Mouse (Mus musculus) lung, embryonic 14.5 days (tissue): ENCODE measurements around the gene Cry2. TPM values are rescaled to one million over a fixed set of nuclear protein-coding genes. Genes with fewer than 3 reads are reported as not detected.

Experiments
- ATAC-seq: fragments of 200-750 bp; cut with Nextera tagmentation; 2 replicates; pipeline ENCODE4 v1.8.0; 2017; ENCODE audit warnings: mild to moderate bottlenecking, moderate TSS enrichment, moderate library complexity; ENCODE audit not compliant: insufficient read depth
- DNase-seq: peaks from one replicate; pipeline ENCODE4 v3.0.0-alpha.2; 2015
- H3K27ac ChIP-seq: fragments of 300-500 bp; sonication (generic); 2 replicates; pipeline ENCODE4 v1.5.1; 2014; ENCODE audit warnings: low read depth, mild to moderate bottlenecking, moderate library complexity
- H3K27me3 ChIP-seq: fragments of 300-500 bp; sonication (generic); 2 replicates; pipeline ENCODE4 v1.6.1; 2014; ENCODE audit warnings: low read length, control low read depth; ENCODE audit not compliant: insufficient read depth
- H3K36me3 ChIP-seq: fragments of 300-500 bp; sonication (generic); 2 replicates; pipeline ENCODE4 v1.6.1; 2014; ENCODE audit warnings: control low read depth; ENCODE audit not compliant: insufficient read depth
- H3K4me1 ChIP-seq: fragments of 300-500 bp; sonication (generic); 2 replicates; pipeline ENCODE4 v1.6.1; 2014; ENCODE audit warnings: antibody characterized with exemption, control low read depth; ENCODE audit not compliant: insufficient read depth
- H3K4me2 ChIP-seq: fragments of 300-500 bp; sonication (generic); 2 replicates; pipeline ENCODE4 v1.6.1; 2014; ENCODE audit warnings: mild to moderate bottlenecking
- H3K4me3 ChIP-seq: fragments of 300-500 bp; sonication (generic); 2 replicates; pipeline ENCODE4 v1.5.1; 2014; ENCODE audit warnings: low read depth, low read length
- H3K9ac ChIP-seq: fragments of 300-500 bp; sonication (generic); 2 replicates; pipeline ENCODE4 v1.6.1; 2014
- H3K9me3 ChIP-seq: fragments of 300-500 bp; sonication (generic); 2 replicates; pipeline ENCODE4 v1.6.1; 2016; ENCODE audit warnings: low read depth, low read length, control low read depth
- CTCF ChIP-seq: IDR thresholded peaks from 2 replicates; pipeline ENCODE4 v1.5.1; 2016; ENCODE audit warnings: antibody characterized with exemption, low read depth
- WGBS: fragments of 180-500 bp; shearing (Covaris S2); extraction: QIAGEN DNeasy Blood & Tissue Kit; methylation state at CpG from one replicate; pipeline ENCODE4 v1.1.7; 2014; 5-methylcytosine and 5-hydroxymethylcytosine counted together
- microRNA-seq: library from miRNA; unstranded; fragments of <30 nt; microRNA quantifications from one replicate; pipeline ENCODE4, GENCODE M21; 2016; ENCODE audit warnings: borderline number of aligned reads
- polyA plus RNA-seq: library from polyadenylated mRNA; unstranded; fragments of >200 nt; fragmentation: Nextera tagmentation; extraction: Ambion mirVana; gene quantifications from 2 replicates; pipeline ENCODE4 v1.2.1, GENCODE M21; 2014

The Cry2 gene
- polyA plus RNA-seq, 1 experiment from 2014 or later = 22.0 TPM

DNA sequence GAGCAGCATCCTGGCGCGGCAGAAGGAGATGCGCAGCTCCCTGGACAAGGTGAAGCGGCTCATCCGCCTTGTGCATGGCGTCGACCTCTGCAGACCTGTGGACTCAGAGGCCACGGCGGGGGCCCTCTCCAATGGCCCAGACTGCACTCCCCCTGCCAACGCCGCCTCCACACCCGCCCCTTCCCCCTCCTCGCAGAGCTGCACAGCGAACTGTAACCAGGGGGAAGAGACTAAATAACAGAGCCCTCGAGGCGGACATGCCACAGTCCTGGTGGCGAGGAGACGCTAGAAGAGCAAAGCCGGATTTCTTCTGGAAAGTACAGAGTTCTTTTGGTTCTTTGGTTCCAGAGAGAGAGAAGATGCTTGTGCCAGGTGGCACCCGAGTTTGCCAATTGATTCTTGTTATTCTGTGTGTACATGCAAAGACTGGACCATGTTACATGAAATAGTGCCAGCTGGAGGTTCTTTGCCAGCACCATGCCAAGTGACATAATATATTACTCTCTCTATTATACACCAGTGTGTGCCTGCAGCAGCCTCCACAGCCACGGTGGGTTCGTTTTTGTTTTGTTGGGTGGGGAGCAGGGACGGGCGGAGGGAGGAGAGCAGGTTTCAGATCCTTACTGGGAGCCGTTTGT, 73.5 kb downstream of the Cry2 start:
- no peak overlapping the region for H3K9ac ChIP-seq
- H3K4me3 ChIP-seq = no peak overlapping the region
- H3K9me3 ChIP-seq = no peaks in the 10 kb centered on the region
- no peak overlapping the region for H3K27ac ChIP-seq
- H3K4me2 ChIP-seq = no peak overlapping the region
- no peak for TF ChIP-seq CTCF
- no peaks in the 10 kb centered on the region for H3K27me3 ChIP-seq
- H3K36me3 ChIP-seq = peaks cover 79% of the 10 kb centered on the region
- WGBS = 71% methylated on average over 25 of the region's 25 CpGs
- no peaks in the 10 kb centered on the region for H3K4me1 ChIP-seq
- DNase-seq (no peak), ATAC-seq (no peak)

DNA sequence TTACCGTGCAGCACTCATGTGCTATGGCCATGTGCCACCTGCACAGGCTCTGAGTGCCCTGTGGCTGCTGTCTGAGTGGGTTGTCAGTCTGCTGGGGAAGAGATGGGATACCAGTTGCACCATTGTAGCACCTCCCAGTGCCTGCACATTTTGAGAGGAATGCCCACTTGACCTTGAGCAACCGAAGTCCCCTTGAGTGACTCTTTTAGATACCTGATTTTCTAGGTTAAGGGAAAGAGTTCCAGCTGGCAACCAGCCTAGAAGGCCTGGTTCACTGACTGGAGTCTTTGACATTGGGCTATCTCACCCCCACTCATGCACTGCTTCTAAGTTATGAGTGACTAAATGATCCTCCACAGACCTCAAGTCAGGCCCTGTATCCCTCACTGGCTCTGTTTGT, 74.5 kb downstream of the Cry2 start:
- Histone ChIP-seq H3K4me1 (no peaks in the 10 kb centered on the region), H3K9me3 (no peaks in the 10 kb centered on the region), H3K36me3 (peaks cover 78% of the 10 kb centered on the region), H3K27me3 (no peaks in the 10 kb centered on the region), H3K9ac (no peak overlapping the region), H3K4me2 (no peak overlapping the region), H3K4me3 (no peak overlapping the region), H3K27ac (no peak overlapping the region)
- 85% methylated on average over 2 of the region's 2 CpGs for WGBS
- TF ChIP-seq CTCF = no peak
- ATAC-seq = no peak
- DNase-seq = no peak

DNA sequence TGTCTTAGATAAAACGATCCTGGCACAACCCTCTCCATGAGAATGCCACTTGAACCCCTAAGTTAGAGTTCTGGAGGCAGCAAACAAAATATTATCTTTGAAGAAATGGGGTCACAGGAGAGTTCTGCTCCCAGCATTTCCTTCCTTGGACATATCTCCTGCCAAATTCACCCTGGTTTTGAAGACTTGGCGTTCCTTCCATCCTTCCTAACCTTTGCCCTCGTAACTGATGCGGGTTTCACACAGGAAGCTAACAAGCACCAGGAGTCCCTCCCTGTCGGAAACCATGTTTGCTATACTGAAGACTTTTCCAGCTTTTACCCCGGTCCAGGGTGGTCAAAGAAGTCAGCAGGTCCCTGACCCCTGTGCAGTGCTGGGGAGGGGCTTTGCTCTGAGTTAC, 79.6 kb downstream of the Cry2 start:
- Histone ChIP-seq H3K4me2 (no peak overlapping the region), H3K9ac (no peak overlapping the region), H3K27ac (no peak overlapping the region), H3K27me3 (no peaks in the 10 kb centered on the region), H3K36me3 (peaks cover 71% of the 10 kb centered on the region), H3K4me3 (no peak overlapping the region), H3K4me1 (no peaks in the 10 kb centered on the region), H3K9me3 (no peaks in the 10 kb centered on the region)
- ATAC-seq (no peak), DNase-seq (no peak)
- no peak for TF ChIP-seq CTCF
- 47% methylated on average over 6 of the region's 6 CpGs for WGBS

Small RNA genes lying within 50 kb of the gene (microRNA-seq; reads per million reads assigned to microRNA genes)
- gene Mir7000 = not detected

Other genes with a start within 250 kb of the Cry2 start
- gene Pex16, start 59.4 kb downstream of the Cry2 start, polyA plus RNA-seq = 16.6 and 19.8 TPM in 2 replicates
- 15.3 and 16.6 TPM in 2 replicates for gene Large2, start 59.2 kb downstream of the Cry2 start, polyA plus RNA-seq
- 1.1 and 1.2 TPM in 2 replicates for gene 1700029I15Rik, start 51.5 kb downstream of the Cry2 start, polyA plus RNA-seq
- 6.2 TPM in 2 replicates for gene Mapk8ip1, start 32.8 kb downstream of the Cry2 start, polyA plus RNA-seq
- 14.7 and 16.9 TPM in 2 replicates for gene Slc35c1, start 26.5 kb upstream of the Cry2 start, polyA plus RNA-seq
- gene Chst1, start 165.7 kb upstream of the Cry2 start, polyA plus RNA-seq = 1.7 and 1.8 TPM in 2 replicates